Mouse (Mus musculus) kidney, adult 2 months (tissue): ENCODE data around the gene Fkbp4.

Experiments used
- CTCF ChIP-seq: fragments of 200-500 bp; conservative IDR thresholded peaks from 2 replicates; pipeline ENCODE4 v1.5.1; 2011; ENCODE audit warnings: low read depth, mild to moderate bottlenecking, control low read depth, low read length, moderate library complexity, mixed read lengths; ENCODE audit not compliant: insufficient read depth, insufficient read length
- POLR2A ChIP-seq: fragments of 200-500 bp; IDR thresholded peaks from one replicate; pipeline ENCODE4 v1.6.1; 2011; ENCODE audit warnings: low read depth, low read length, control low read depth

DNA sequence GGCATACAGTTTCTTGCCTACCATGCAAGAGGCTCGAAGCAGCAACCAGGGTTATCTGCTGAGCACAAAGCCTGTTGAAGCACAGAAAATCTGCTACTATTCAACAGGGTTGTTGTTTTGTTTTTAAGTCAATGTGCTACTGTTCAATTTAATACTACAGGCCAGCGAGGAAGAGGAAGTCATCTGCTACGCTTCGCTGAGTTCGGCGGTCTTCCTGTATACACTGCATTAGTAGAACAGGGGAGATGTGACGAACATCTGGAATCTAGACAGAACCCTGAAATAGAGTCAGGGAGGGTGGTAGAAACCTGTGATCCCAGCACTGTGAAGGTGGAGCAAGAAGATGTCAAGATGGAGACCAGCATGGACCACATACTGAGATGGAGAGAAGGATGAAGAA, 54.7 kb downstream of the Fkbp4 start:
- TF ChIP-seq CTCF, result no peak
- TF ChIP-seq POLR2A, result no peak
